ENCODE assay signal across 9 mouse cellular contexts in the genomic region with DNA sequence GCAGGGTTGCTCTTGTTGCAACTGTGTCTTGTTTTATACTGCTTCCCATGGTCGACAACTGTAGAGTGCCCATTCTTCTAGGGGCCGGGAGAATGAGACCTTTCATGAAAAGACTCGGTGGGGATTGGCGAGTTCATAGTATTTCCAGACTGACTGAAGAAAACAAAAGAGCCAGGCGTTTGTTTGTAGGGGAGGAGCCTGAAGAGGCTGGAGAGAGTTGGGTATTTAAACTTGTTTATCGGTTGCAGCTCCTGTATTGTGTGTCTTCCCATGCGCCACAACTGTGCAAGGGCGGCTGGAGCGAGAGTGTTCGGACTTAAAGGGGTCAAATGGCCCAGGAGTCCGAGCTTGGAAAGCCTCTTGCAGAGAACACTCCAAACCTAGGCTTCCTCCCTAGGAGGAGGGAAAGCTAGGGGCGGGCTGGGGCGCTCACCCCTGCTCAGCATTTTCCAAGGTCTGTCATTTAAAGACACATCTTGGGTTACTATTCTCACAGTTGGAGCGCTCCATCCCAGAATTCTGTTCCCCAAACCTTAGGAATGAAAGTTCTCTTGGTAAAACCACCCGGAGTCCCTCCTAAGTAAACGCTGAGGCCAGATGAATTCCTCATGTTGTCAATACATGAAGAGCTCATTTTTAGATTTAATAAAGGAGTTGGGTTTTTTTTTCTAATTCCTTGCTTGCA. TPM values are rescaled to one million over a fixed set of nuclear protein-coding genes. Genes with fewer than 3 reads are reported as not detected.
DNase-seq lines count a peak whose midpoint lies in the region; ATAC-seq and TF ChIP-seq lines count a peak whose summit lies in the region.
"Had no signal": no experiment of that assay in that cellular context is flagged by ENCODE, and none has a peak within 500 bp of the region (broad histone marks: within the 10 kb centered on the region; RNA-seq: fewer than 3 reads in every experiment).

No protein-coding gene starts in this region.

- TF ChIP-seq CTCF in hindbrain, postnatal 0 days (IDR thresholded peaks at IDR 0.05; ENCODE audit: low read depth) = no peak

- no peak for ATAC-seq in hindbrain, postnatal 0 days
- no peak for ATAC-seq in forebrain, embryonic 16.5 days
- no peak for ATAC-seq in liver, embryonic 13.5 days (ENCODE audit: low read depth)

- H3K36me3 ChIP-seq in hindbrain, embryonic 10.5 days = no peaks in the 10 kb centered on the region
- no peaks in the 10 kb centered on the region for H3K36me3 ChIP-seq in hindbrain, postnatal 0 days (ENCODE audit: insufficient read depth, low read length)
- H3K36me3 ChIP-seq in ES-E14 (ENCODE audit: control insufficient read depth, insufficient read depth, low read length, poor library complexity, severe bottlenecking) = no peaks in the 10 kb centered on the region
- H3K36me3 ChIP-seq in forebrain, embryonic 16.5 days (ENCODE audit: control insufficient read depth, insufficient read depth) = no peaks in the 10 kb centered on the region
- H3K36me3 ChIP-seq in liver, embryonic 13.5 days = no peaks in the 10 kb centered on the region

- WGBS in hindbrain, embryonic 10.5 days = 1% methylated on average over 16 of the region's 16 CpGs
- 10% methylated on average over 16 of the region's 16 CpGs for WGBS in hindbrain, postnatal 0 days
- WGBS in forebrain, embryonic 16.5 days = 4% methylated on average over 16 of the region's 16 CpGs
- WGBS in liver, embryonic 13.5 days (ENCODE audit: insufficient replicate concordance) = 6% methylated on average over 16 of the region's 16 CpGs

- H3K4me3 ChIP-seq in hindbrain, embryonic 10.5 days = peak overlapping the region; percentile 100
- no peak overlapping the region for H3K4me3 ChIP-seq in hindbrain, postnatal 0 days (ENCODE audit: low read length)
- peak overlapping the region; percentile 43 to 63; a peak in 3 of 4 replicates for H3K4me3 ChIP-seq in ES-E14 (ENCODE audit: insufficient read depth in 1 of 2, low read depth in 1 of 2, low read length in 2 of 2, poor library complexity in 1 of 2, severe bottlenecking in 1 of 2)
- no peak overlapping the region for H3K4me3 ChIP-seq in forebrain, embryonic 16.5 days (replicated peaks; ENCODE audit: low read length)
- H3K4me3 ChIP-seq in liver, embryonic 13.5 days (replicated peaks) = peak overlapping the region; percentile 52

- H3K9me3 ChIP-seq in hindbrain, embryonic 10.5 days = no peaks in the 10 kb centered on the region
- no peaks in the 10 kb centered on the region for H3K9me3 ChIP-seq in hindbrain, postnatal 0 days (ENCODE audit: low read length)
- H3K9me3 ChIP-seq in ES-E14 (ENCODE audit: control insufficient read depth, insufficient read depth, low read depth, low read length) = no peaks in the 10 kb centered on the region
- H3K9me3 ChIP-seq in forebrain, embryonic 16.5 days (ENCODE audit: control insufficient read depth, low read length) = no peaks in the 10 kb centered on the region
- H3K9me3 ChIP-seq in liver, embryonic 13.5 days (replicated peaks) = no peaks in the 10 kb centered on the region

- H3K9ac ChIP-seq in hindbrain, postnatal 0 days (replicated peaks; ENCODE audit: low read length) = no peak overlapping the region
- 0 out of 2 replicates have a peak overlapping the region, but pooled peaks have one; percentile 8 for H3K9ac ChIP-seq in ES-E14 (ENCODE audit: insufficient read depth, low read depth, low read length, poor library complexity, severe bottlenecking)
- no peak overlapping the region for H3K9ac ChIP-seq in forebrain, embryonic 16.5 days (replicated peaks; ENCODE audit: low read depth, low read length)
- peak overlapping the region; percentile 49 for H3K9ac ChIP-seq in liver, embryonic 13.5 days

- in situ Hi-C loops in ES-E14 (cut with MboI; ENCODE audit: low sequenced_read_pairs in 2 of 2, unreplicated experiment in 2 of 2) = no loop called here

- H3K27ac ChIP-seq in hindbrain, embryonic 10.5 days = peak overlapping the region; percentile 100
- H3K27ac ChIP-seq in hindbrain, postnatal 0 days = no peak overlapping the region
- H3K27ac ChIP-seq in ES-E14 (ENCODE audit: insufficient read depth, low read depth, low read length, poor library complexity, severe bottlenecking) = peak overlapping the region; percentile 71
- H3K27ac ChIP-seq in forebrain, embryonic 16.5 days (ENCODE audit: low read length) = no peak overlapping the region
- H3K27ac ChIP-seq in liver, embryonic 13.5 days = peak overlapping the region; percentile 15

- no peaks in the 10 kb centered on the region for H3K27me3 ChIP-seq in hindbrain, embryonic 10.5 days (ENCODE audit: insufficient read depth, poor library complexity, severe bottlenecking)
- H3K27me3 ChIP-seq in hindbrain, postnatal 0 days (ENCODE audit: insufficient read depth, low read length) = peaks cover 14% of the 10 kb centered on the region
- H3K27me3 ChIP-seq in forebrain, embryonic 16.5 days (replicated peaks; ENCODE audit: control insufficient read depth, insufficient read depth, low read length) = no peaks in the 10 kb centered on the region
- no peaks in the 10 kb centered on the region for H3K27me3 ChIP-seq in liver, embryonic 13.5 days

- no peak overlapping the region for H3K4me2 ChIP-seq in hindbrain, postnatal 0 days (ENCODE audit: low read depth, low read length)
- H3K4me2 ChIP-seq in forebrain, embryonic 16.5 days (ENCODE audit: low read length) = peak overlapping the region; percentile 17; the same call in 1 of the 2 replicates
- peak overlapping the region; percentile 69 for H3K4me2 ChIP-seq in liver, embryonic 13.5 days

- peak; percentile 73 for DNase-seq in hindbrain, embryonic 10.5 days (ENCODE audit: low spot score)
- no peak for DNase-seq in hindbrain, postnatal 0 days (ENCODE audit: low spot score)
- DNase-seq in ES-E14 (ENCODE audit: low read depth, low spot score) = no peak
- DNase-seq in liver, embryonic 13.5 days = no peak
- no peak for DNase-seq in adrenal gland, adult 2 months
- DNase-seq in ovary, postnatal 14 days (ENCODE audit: low spot score) = no peak
- DNase-seq in frontal cortex, postnatal 14 days (ENCODE audit: low spot score in 2 of 2) = no peak

- H3K4me1 ChIP-seq in hindbrain, embryonic 10.5 days (replicated peaks) = peaks cover 26% of the 10 kb centered on the region
- no peaks in the 10 kb centered on the region for H3K4me1 ChIP-seq in hindbrain, postnatal 0 days (ENCODE audit: insufficient read depth, low read length)
- H3K4me1 ChIP-seq in ES-E14 (ENCODE audit: control insufficient read depth in 2 of 2, insufficient read depth in 2 of 2, low read length in 2 of 2, poor library complexity in 1 of 2) = peaks cover 2 to 10% of the 10 kb centered on the region in 2 experiments; a peak in 2 of 4 replicates
- H3K4me1 ChIP-seq in forebrain, embryonic 16.5 days (replicated peaks; ENCODE audit: control insufficient read depth, insufficient read depth, low read length) = peaks cover 13% of the 10 kb centered on the region
- peaks cover 18% of the 10 kb centered on the region for H3K4me1 ChIP-seq in liver, embryonic 13.5 days (replicated peaks)

TF ChIP-seq in ES-E14, 5 proteins besides CTCF, POLR2A, EP300 and RAD21:
- TF ChIP-seq CHD2 (IDR thresholded peaks at IDR 0.05; ENCODE audit: low read depth, low read length) (0 out of 2 replicates have a peak, but pooled peaks have one; percentile 21), HCFC1 (IDR thresholded peaks at IDR 0.05; ENCODE audit: borderline replicate concordance, insufficient read depth, low read length) (no peak), MAFK (IDR thresholded peaks at IDR 0.05; ENCODE audit: insufficient read depth, low read depth, low read length) (no peak)
TF ChIP-seq in ES-E14: peak in this region for 1.

RNA-seq across cellular contexts. Expression of a gene that starts 5.3 kb away (rescaled TPM):
- 127 and 143 TPM in 2 replicates for polyA plus RNA-seq in hindbrain, embryonic 10.5 days (2016; fragmentation: Nextera tagmentation; extraction: Ambion mirVana)
- total RNA-seq in hindbrain, postnatal 0 days (2014; rRNA removed) = 8.9 and 13.3 TPM in 2 replicates
- polyA plus RNA-seq in hindbrain, postnatal 0 days (2015; fragmentation: Nextera tagmentation; extraction: Ambion mirVana) = 16.1 and 16.6 TPM in 2 replicates
- 20.0 and 32.8 TPM in 2 replicates for total RNA-seq in ES-E14 (2012; rRNA removed)
- 34.1 and 39.0 TPM in 2 replicates for polyA plus RNA-seq in forebrain, embryonic 16.5 days (2015; fragmentation: Nextera tagmentation; extraction: Ambion mirVana)
- 21.4 and 25.4 TPM in 2 replicates for polyA plus RNA-seq in liver, embryonic 13.5 days (2015; fragmentation: Nextera tagmentation; extraction: Ambion mirVana)
- total RNA-seq in adrenal gland, adult 2 months (2021) = under 1 TPM; 0.17 to 0.20 TPM
- polyA plus RNA-seq in adrenal gland, adult 2 months (2012; rRNA removed) = 0.02 TPM in 1 of 2 replicates, not detected in the other
- polyA plus RNA-seq: cortical plate, adult 2 months had no signal

RNA-seq across cellular contexts. Expression of a gene that starts 43.8 kb away (rescaled TPM):
- 122 and 128 TPM in 2 replicates for polyA plus RNA-seq in hindbrain, embryonic 10.5 days (2016; fragmentation: Nextera tagmentation; extraction: Ambion mirVana)
- total RNA-seq in hindbrain, postnatal 0 days (2014; rRNA removed) = 54.3 and 60.9 TPM in 2 replicates
- polyA plus RNA-seq in hindbrain, postnatal 0 days (2015; fragmentation: Nextera tagmentation; extraction: Ambion mirVana) = 43.0 and 44.6 TPM in 2 replicates
- 105 and 136 TPM in 2 replicates for total RNA-seq in ES-E14 (2012; rRNA removed)
- 154 and 163 TPM in 2 replicates for polyA plus RNA-seq in forebrain, embryonic 16.5 days (2015; fragmentation: Nextera tagmentation; extraction: Ambion mirVana)
- 51.9 and 60.9 TPM in 2 replicates for polyA plus RNA-seq in liver, embryonic 13.5 days (2015; fragmentation: Nextera tagmentation; extraction: Ambion mirVana)
- total RNA-seq in adrenal gland, adult 2 months (2021) = 10 to 100 TPM; 38.5 to 88.4 TPM
- polyA plus RNA-seq in adrenal gland, adult 2 months (2012; rRNA removed) = 15.6 and 17.5 TPM in 2 replicates

Comparison
In these comparisons a context has a peak if more than half of its experiments do, and no peak if none do; other contexts are left out.
1. H3K27ac ChIP-seq: peak in hindbrain, embryonic 10.5 days (single experiment), ES-E14 (single experiment) and liver, embryonic 13.5 days (single experiment); none in hindbrain, postnatal 0 days (single experiment) and forebrain, embryonic 16.5 days (single experiment).
2. H3K4me3 ChIP-seq: peak in hindbrain, embryonic 10.5 days (single experiment), ES-E14 (2 of 2) and liver, embryonic 13.5 days (single experiment); none in hindbrain, postnatal 0 days (single experiment) and forebrain, embryonic 16.5 days (single experiment).
3. H3K9ac ChIP-seq: peak in ES-E14 (single experiment) and liver, embryonic 13.5 days (single experiment); none in hindbrain, postnatal 0 days (single experiment) and forebrain, embryonic 16.5 days (single experiment).
4. RNA of a gene that starts 5.3 kb away (polyA plus RNA-seq): 127 to 143 TPM in hindbrain, embryonic 10.5 days, 34.1 to 39.0 TPM in forebrain, embryonic 16.5 days, 21.4 to 25.4 TPM in liver, embryonic 13.5 days and 16.1 to 16.6 TPM in hindbrain, postnatal 0 days; 0.02 TPM in adrenal gland, adult 2 months; every median in the first group is over 10 times any median in the second.